Mouse (Mus musculus) gastrocnemius, postnatal 14 days (tissue): Measurements from ENCODE around the gene Gm49027. TPM values are rescaled to one million over a fixed set of nuclear protein-coding genes. Genes with fewer than 3 reads are reported as not detected.

Experiments used
- DNase-seq: peaks from one replicate; pipeline ENCODE4 v3.0.0; 2021; ENCODE audit warnings: mixed read lengths
- intact Hi-C: fragments of 180-260 bp; cut with DNase I; formaldehyde crosslinking; loops from one replicate; pipeline ENCODE4 v1.15.1; 2025; ENCODE audit warnings: low total_unique reads
- microRNA-seq, 2 experiments: library from miRNA; unstranded; fragments of <30 nt; microRNA quantifications; one replicate each; pipeline ENCODE4 v1.2.0; 2021
- total RNA-seq, 2 experiments: library from RNA; stranded (reverse); gene quantifications; 2 replicates each; pipeline ENCODE4 v1.2.3; 2021

The Gm49027 gene
- total RNA-seq, 2 experiments from 2014 or later, result 0.16 to 0.29 TPM

DNA sequence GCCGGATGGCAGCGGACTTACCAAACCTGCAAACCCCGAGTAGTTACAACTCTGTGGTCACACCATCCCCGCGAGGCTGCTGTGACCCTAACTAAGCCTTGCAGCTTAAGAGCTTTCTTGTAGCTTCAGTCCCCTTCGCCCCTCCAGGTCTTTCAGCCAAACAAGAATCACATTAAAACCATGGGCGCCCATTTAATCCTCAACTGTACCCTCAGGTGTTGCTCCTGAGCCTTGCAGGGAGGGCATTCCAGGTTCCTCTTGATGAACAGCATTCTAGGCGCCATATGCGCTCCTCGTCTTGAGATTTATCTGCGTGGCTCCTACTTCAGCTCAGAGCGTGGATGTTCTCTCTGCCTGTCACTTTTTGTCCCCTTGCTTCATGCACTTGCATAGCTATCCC is 16.4 kb downstream of the Gm49027 start:
- intact Hi-C loops, result no loop called here
- DNase-seq, result no peak

DNA sequence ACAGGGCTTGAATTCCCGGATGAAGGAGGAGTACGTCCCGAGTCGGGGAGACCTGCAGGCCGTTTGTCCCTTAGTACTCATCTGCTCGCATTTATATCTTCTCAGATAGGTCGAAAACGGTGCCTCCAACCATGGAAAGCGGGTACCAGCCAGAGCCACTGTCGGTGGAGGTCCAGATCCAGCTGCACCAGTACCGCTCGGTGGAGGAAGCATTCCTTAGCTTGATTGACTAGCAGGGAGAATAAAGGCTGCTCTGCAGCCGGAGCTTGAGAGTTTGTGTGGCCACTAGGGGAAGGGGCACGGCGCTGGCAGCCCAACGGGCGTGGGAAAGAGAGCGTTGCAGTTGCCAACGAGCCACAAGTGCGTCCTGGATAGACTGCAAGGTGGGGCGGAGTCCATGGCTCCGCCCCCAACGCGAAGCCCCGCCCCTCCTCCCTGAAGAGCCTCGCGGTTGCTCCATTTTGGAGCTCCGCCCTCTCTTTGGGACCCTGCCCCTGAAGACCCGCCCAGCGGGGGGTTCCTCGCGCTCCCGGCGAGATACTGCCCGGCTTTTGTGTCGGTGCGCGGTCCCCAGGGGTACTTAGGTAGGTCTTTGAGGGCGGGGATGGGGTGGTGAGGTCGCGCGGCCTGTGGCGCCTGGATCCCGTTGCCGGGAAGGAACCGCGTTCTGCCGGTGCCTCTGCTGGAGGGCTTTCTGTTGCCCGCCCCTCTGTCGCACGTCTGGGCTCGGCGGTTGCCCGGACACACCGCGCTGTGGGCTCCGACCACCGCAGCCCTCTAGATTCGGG is 17.2 kb downstream of the Gm49027 start:
- DNase-seq, result peak; percentile 71
- intact Hi-C loops, result no loop called here

DNA sequence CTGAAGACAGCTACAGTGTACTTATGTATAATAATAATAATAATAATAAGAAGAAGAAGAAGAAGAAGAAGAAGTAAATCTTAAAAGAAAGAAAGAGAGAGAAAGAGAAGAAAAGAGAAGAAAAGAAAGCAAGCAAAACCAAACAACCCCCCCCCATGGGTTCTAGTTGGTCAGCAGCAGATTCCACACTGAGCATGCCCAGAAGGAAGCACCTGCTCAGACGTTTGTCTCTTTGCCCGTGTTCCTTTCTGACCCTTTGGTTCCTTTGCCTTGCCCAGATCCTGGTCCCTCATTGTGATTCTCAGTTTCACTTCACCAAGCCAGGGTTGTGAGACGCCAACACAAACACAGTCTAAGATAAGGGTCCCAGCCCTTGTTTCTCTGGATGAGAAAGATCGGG is 23.3 kb downstream of the Gm49027 start:
- intact Hi-C loops, result loop anchor here (5.0 kb wide), 2 partner anchors 50 to 130 kb away; no protein-coding TSS in a partner anchor

DNA sequence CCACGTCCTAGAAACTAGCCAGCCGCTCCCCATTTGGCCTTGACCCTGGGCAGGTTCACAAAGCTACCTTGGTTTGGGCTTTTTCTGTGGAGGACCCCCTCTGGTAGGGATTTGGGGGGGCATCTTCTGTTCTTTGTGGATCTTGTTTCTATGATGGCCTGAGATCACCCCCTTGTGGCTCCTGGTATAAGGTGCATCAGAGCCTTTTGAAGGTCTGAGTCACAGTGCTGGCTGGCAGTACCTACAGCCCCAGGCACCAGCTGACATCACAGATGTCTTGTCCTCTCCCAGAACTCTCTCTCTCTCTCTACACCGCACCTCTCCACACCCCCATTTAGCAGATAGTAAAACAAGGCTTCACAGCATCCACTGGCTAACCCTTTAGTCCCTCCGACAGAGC is 25.6 kb downstream of the Gm49027 start:
- DNase-seq, result no peak
- intact Hi-C loops, result loop anchor here (5.0 kb wide), 2 partner anchors 47 to 127 kb away; no protein-coding TSS in a partner anchor

More for the DNA sequence above, 23.3 kb downstream of the Gm49027 start:
- no peak for DNase-seq

DNA sequence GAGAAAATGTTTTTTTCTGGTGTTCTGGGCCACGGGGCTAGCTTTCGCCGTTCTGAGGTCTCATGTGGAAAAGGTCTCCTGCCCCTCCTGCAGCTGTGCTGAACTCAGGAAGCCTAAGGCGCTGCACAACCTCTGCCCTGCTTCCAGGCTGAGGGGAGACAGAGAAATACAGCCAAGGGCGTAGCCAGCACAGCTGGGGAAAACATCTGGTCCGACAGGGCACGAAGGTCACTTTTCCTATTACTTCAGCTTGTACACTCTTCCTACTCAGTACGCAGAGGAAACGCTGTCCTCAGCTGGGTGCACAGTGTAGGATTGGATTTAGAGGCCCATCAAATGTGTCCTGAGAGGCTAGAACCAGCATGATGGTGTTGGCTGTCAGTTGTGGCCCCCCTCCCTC is 35.4 kb downstream of the Gm49027 start:
- intact Hi-C loops, result no loop called here
- DNase-seq, result peak; percentile 53

DNA sequence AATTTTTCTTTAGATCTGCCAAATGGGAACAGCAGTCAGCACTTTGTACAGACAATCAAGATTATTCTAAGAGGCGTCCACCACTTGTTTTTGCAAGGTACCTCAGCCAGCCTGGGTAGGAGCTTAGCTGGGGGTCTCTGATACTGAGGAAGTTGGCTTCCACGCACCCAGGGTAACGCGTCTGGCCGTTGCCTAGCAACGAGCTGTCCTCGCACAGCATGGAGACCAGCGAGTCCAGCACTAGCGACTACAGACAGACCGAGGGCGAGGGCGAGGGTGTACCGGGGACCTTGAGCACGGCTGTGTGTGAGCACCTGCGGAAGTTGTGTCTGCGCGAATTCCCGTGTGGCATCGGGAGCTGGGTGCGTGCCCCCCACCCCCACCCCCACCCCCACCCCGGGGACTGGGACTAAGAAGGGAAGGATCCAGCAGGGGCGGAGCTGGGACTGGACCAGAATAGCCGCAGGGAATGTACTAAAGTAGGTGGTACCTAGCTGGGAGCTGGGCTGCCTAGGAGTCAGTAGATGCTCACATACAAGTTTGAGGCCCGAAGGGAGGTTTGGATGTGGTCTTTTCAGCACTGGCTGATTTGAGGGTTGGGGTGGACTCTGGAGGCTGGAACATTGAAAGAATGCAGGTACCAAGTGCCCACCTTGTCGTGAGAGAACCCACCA is 36.0 kb downstream of the Gm49027 start, which contains the start of the genes Lrrc43 and Il31:
Gene Lrrc43 (plus strand): TSS at position 194 of the 674 bp plus-strand sequence.
Gene Il31 (minus strand): TSS at position 378 of the 674 bp plus-strand sequence.
- no peak for DNase-seq
- intact Hi-C loops, result no loop called here

DNA sequence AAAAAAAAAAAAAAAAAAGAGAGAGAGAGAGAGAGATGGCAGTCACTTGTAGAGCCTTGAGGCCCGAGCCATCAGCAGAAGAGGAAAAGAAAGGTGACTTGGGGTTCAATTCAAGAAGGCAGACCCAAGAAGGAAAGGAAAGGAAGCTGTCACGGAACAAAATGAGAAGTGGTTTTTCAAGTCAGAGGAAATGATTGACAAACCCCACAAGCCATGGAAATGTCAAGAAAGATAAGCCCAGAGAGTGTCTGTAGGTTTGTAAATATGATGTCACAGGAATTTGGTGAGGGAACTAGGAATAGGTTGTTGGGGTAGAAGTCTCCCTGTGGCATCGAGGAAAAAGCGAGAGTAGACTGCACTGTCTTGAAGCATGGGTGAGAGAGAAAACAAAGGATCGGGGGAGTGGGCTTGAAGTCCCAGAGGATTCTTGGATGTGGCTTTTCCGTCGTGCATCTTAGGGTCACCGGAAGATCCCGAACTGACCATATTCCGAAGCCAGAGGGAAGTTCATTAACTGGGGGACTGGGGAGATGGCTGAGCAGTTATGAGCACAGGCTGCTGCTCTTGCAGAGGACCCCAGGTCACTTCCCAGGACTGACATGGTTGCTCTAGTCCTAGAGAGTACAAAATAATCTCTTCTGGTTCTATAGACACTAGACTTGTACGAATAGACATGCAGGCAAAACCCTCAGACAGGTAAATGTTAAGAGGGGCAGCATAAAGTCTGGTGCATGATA is 37.5 kb downstream of the Gm49027 start:
- intact Hi-C loops, result no loop called here
- DNase-seq, result no peak

DNA sequence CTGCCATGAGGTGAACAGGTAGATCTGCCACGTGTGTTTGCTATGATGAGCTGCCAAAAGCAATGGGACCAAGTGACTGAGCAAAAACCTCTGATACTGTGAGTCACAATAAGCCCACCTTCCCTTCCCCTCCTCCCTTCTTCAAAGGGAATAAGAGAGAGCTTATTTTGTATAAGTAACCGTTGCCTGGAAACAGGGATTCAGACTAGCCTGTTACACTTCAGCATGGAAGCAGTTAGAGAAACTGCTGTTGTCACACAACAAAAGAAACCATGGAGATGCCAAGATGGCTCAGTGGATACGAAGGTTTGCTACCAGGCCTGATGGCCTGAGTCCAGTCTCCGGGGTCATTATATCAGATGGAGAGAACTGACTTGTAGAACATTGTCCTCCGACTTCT is 51.5 kb downstream of the Gm49027 start:
- no peak for DNase-seq
- intact Hi-C loops, result no loop called here

DNA sequence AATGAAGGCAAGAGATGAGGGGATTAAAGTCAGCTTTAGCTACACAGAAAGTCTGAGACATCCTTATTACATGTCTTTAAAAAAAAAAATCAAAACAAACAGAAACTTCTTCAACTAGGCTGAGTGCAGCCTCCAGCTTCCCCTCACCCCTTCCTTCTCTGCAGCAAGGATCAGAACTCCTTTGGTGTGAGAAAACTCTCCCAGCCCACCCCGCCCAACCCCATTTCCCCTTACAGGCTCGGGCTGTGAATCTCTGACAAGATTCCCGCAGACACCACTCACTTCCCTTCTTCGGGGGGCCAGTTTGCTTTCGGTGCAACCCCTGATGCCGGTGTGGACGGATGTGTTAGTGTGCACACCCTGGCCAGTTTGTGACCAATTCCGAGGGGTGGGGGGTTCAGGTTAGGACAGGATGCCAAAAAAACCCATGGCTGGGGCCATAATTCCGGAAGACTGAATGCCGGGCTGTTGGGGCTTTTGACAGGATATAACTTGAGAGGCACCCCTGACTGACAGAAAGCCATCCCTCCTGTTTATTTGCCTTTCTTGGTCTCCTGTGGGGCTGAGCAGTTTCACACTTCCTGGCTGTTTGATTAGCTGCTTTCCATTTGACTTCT is 54.4 kb downstream of the Gm49027 start:
- intact Hi-C loops, result no loop called here
- DNase-seq, result no peak

DNA sequence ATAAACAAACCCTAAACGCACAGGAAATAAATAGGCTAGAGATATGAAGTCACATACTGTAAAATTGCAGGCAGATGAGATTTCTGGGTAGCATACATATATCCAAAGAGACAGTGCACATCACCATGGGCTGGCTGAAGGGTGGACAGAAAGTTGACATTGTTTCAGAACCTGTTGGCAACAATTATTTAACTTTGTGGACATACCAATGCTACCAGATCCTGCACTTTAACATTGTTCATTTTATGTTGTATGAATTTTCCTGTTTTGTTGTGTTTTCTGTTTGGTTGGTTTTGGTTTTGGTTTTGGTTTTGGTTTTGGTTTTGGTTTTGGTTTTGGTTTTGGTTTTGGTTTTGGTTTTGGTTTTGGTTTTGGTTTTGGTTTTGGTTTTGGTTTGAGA is 60.6 kb downstream of the Gm49027 start:
- intact Hi-C loops, result no loop called here
- no peak for DNase-seq

Small RNA genes within 50 kb of the gene (microRNA-seq; reads per million reads assigned to microRNA genes)
- gene Mir7647, result 0.50 to 0.64 reads per million in 2 experiments

Other genes starting within 250 kb of the Gm49027 start
- gene Bcl7a, start 181.7 kb downstream of the Gm49027 start, total RNA-seq, result 10 to 100 TPM; 12.7 to 14.6 TPM
- 10 to 100 TPM; 48.5 to 59.9 TPM for gene Mlxip, start 130.7 kb downstream of the Gm49027 start, total RNA-seq
- gene Lrrc43, start 36.2 kb downstream of the Gm49027 start, total RNA-seq, result not detected
- not detected for gene Il31, start 36.0 kb downstream of the Gm49027 start, total RNA-seq
- not detected for gene B3gnt4, start 15.0 kb downstream of the Gm49027 start, total RNA-seq
- gene Diablo, start 1.3 kb downstream of the Gm49027 start, total RNA-seq, result 10 to 100 TPM; 35.7 to 36.8 TPM
- gene Vps33a, start 47.5 kb upstream of the Gm49027 start, total RNA-seq, result 10 to 100 TPM; 23.0 to 25.4 TPM
- 100 to 1,000 TPM; 122 TPM for gene Clip1, start 159.1 kb upstream of the Gm49027 start, total RNA-seq
- 10 to 100 TPM; 20.3 to 23.8 TPM for gene Zcchc8, start 195.6 kb upstream of the Gm49027 start, total RNA-seq
- 10 to 100 TPM; 42.3 to 48.2 TPM for gene Rsrc2, start 223.9 kb upstream of the Gm49027 start, total RNA-seq
- 1 to 10 TPM in 1 of 2 experiments, under 1 TPM in 1; 0.89 to 2.0 TPM for gene Kntc1, start 224.2 kb upstream of the Gm49027 start, total RNA-seq